Mouse (Mus musculus) embryonic facial prominence, embryonic 15.5 days (tissue): ENCODE results near the gene Fam3a. TPM values are rescaled to one million over a fixed set of nuclear protein-coding genes. Genes with fewer than 3 reads are reported as not detected.

Experiments
- ATAC-seq: fragments of 200-750 bp; cut with Nextera tagmentation; 2 replicates; pipeline ENCODE4 v1.8.0; 2017; ENCODE audit warnings: low read depth, moderate TSS enrichment; ENCODE audit not compliant: insufficient number of reproducible peaks, low FRiP score, low TSS enrichment
- H3K27ac ChIP-seq: fragments of 300-500 bp; sonication (generic); replicated peaks from 2 replicates; pipeline ENCODE4 v1.5.1; 2015; ENCODE audit warnings: mild to moderate bottlenecking, inconsistent platforms
- H3K27me3 ChIP-seq: fragments of 300-500 bp; sonication (generic); 2 replicates; pipeline ENCODE4 v1.6.1; 2015; ENCODE audit warnings: inconsistent platforms
- H3K36me3 ChIP-seq: fragments of 300-500 bp; sonication (generic); 2 replicates; pipeline ENCODE4 v1.6.1; 2015; ENCODE audit warnings: mild to moderate bottlenecking, inconsistent platforms
- H3K4me1 ChIP-seq: fragments of 300-500 bp; sonication (generic); 2 replicates; pipeline ENCODE4 v1.6.1; 2015; ENCODE audit warnings: inconsistent platforms
- H3K4me2 ChIP-seq: fragments of 300-500 bp; sonication (generic); replicated peaks from 2 replicates; pipeline ENCODE4 v1.6.1; 2015; ENCODE audit warnings: mild to moderate bottlenecking, inconsistent platforms
- H3K4me3 ChIP-seq: fragments of 300-500 bp; sonication (generic); replicated peaks from 2 replicates; pipeline ENCODE4 v1.5.1; 2015; ENCODE audit warnings: mild to moderate bottlenecking, inconsistent platforms
- H3K9ac ChIP-seq: fragments of 300-500 bp; sonication (generic); 2 replicates; pipeline ENCODE4 v1.6.1; 2015; ENCODE audit warnings: inconsistent platforms
- H3K9me3 ChIP-seq: fragments of 300-500 bp; sonication (generic); replicated peaks from 2 replicates; pipeline ENCODE4 v1.6.1; 2016; ENCODE audit warnings: inconsistent platforms
- WGBS: fragments of 180-500 bp; shearing (Covaris S2); methylation state at CpG from one replicate; pipeline ENCODE4 v1.1.7; 2015; 5-methylcytosine and 5-hydroxymethylcytosine counted together
- polyA plus RNA-seq: library from polyadenylated mRNA; unstranded; fragments of >200 nt; fragmentation: Nextera tagmentation; extraction: Ambion mirVana; gene quantifications from 2 replicates; pipeline ENCODE4 v1.2.1, GENCODE M21; 2015

The Fam3a gene
- polyA plus RNA-seq: 47.4 and 48.2 TPM in 2 replicates

- H3K9ac ChIP-seq: peak within 1 kb of the TSS; percentile 50
- H3K4me2 ChIP-seq: peak within 1 kb of the TSS; percentile 51
- H3K4me1 ChIP-seq: 0 out of 2 replicates have a peak, but pooled peaks cover 4% of the 10 kb centered on the region
- H3K4me3 ChIP-seq: peak within 1 kb of the TSS; percentile 56
- no peaks in the 10 kb centered on the region for H3K27me3 ChIP-seq
- 21% methylated on average over 30 of the region's 30 CpGs for WGBS
- no peaks in the 10 kb centered on the region for H3K9me3 ChIP-seq
- peak; percentile 100 for ATAC-seq
- H3K36me3 ChIP-seq: no peaks in the 10 kb centered on the region
- H3K27ac ChIP-seq: peak within 1 kb of the TSS; percentile 82
Observed at GRCm38 (mm10) chrX:74392535-74393443, at the start of gene Fam3a, which contains the start of gene Ikbkg. Gene Fam3a (minus strand): TSS chrX:74393272. Gene Ikbkg (plus strand): TSS chrX:74393290.

GRCm38 (mm10) chrX:74429290-74429821 is 36.3 kb upstream of the Fam3a start:
- peak overlapping the region; percentile 90 for H3K27ac ChIP-seq
- H3K4me2 ChIP-seq: peak overlapping the region; percentile 53
- H3K36me3 ChIP-seq: no peaks in the 10 kb centered on the region
- no peaks in the 10 kb centered on the region for H3K4me1 ChIP-seq
- peak overlapping the region; percentile 56 for H3K4me3 ChIP-seq
- peak; percentile 64; the same call in 1 of the 2 replicates for ATAC-seq
- H3K27me3 ChIP-seq: no peaks in the 10 kb centered on the region
- no peaks in the 10 kb centered on the region for H3K9me3 ChIP-seq
- 17% methylated on average over 22 of the region's 22 CpGs for WGBS
- peak overlapping the region; percentile 35; the same call in 1 of the 2 replicates for H3K9ac ChIP-seq

GRCm38 (mm10) chrX:74428826-74429276 is 35.8 kb upstream of the Fam3a start, which contains the start of gene G6pdx:
Gene G6pdx (minus strand): TSS chrX:74429194.
- peak within 1 kb of the TSS; percentile 56 for H3K4me3 ChIP-seq
- peak within 1 kb of the TSS; percentile 90 for H3K27ac ChIP-seq
- no peaks in the 10 kb centered on the region for H3K27me3 ChIP-seq
- H3K9ac ChIP-seq: peak within 1 kb of the TSS; percentile 35
- H3K36me3 ChIP-seq: no peaks in the 10 kb centered on the region
- ATAC-seq: peak; percentile 83
- WGBS: 22% methylated on average over 25 of the region's 25 CpGs
- peak within 1 kb of the TSS; percentile 53 for H3K4me2 ChIP-seq
- no peaks in the 10 kb centered on the region for H3K9me3 ChIP-seq
- H3K4me1 ChIP-seq: no peaks in the 10 kb centered on the region

GRCm38 (mm10) chrX:74428146-74428825 is 35.2 kb upstream of the Fam3a start:
- H3K4me1 ChIP-seq: no peaks in the 10 kb centered on the region
- H3K9ac ChIP-seq: peak overlapping the region; percentile 33
- peak overlapping the region; percentile 56 for H3K4me3 ChIP-seq
- H3K36me3 ChIP-seq: no peaks in the 10 kb centered on the region
- peak overlapping the region; percentile 53 for H3K4me2 ChIP-seq
- 24% methylated on average over 35 of the region's 35 CpGs for WGBS
- ATAC-seq: peak; percentile 30; the same call in 1 of the 2 replicates
- no peaks in the 10 kb centered on the region for H3K9me3 ChIP-seq
- H3K27me3 ChIP-seq: no peaks in the 10 kb centered on the region
- H3K27ac ChIP-seq: peak overlapping the region; percentile 59

- H3K4me2 ChIP-seq: no peak overlapping the region
- no peak overlapping the region for H3K4me3 ChIP-seq
- no peaks in the 10 kb centered on the region for H3K9me3 ChIP-seq
- no peak for ATAC-seq
- H3K27ac ChIP-seq: no peak overlapping the region
- no peaks in the 10 kb centered on the region for H3K36me3 ChIP-seq
- no peak overlapping the region for H3K9ac ChIP-seq
- WGBS: 69% methylated on average over 3 of the region's 3 CpGs
- no peaks in the 10 kb centered on the region for H3K4me1 ChIP-seq
- H3K27me3 ChIP-seq: no peaks in the 10 kb centered on the region
Observed at GRCm38 (mm10) chrX:74427116-74427515, 34.0 kb upstream of the Fam3a start.

GRCm38 (mm10) chrX:74426256-74426655 is 33.2 kb upstream of the Fam3a start:
- Histone ChIP-seq H3K9ac (no peak overlapping the region), H3K27ac (no peak overlapping the region), H3K4me2 (no peak overlapping the region), H3K36me3 (no peaks in the 10 kb centered on the region), H3K9me3 (no peaks in the 10 kb centered on the region), H3K4me3 (no peak overlapping the region), H3K27me3 (no peaks in the 10 kb centered on the region), H3K4me1 (no peaks in the 10 kb centered on the region)
- no peak for ATAC-seq
- 55% methylated on average over 1 of the region's 1 CpGs for WGBS

GRCm38 (mm10) chrX:74425195-74425594 is 32.1 kb upstream of the Fam3a start:
- Histone ChIP-seq H3K36me3 (no peaks in the 10 kb centered on the region), H3K4me2 (no peak overlapping the region), H3K4me3 (no peak overlapping the region), H3K9me3 (no peaks in the 10 kb centered on the region), H3K4me1 (no peaks in the 10 kb centered on the region), H3K9ac (no peak overlapping the region), H3K27ac (0 out of 2 replicates have a peak overlapping the region, but pooled peaks have one; percentile 39), H3K27me3 (no peaks in the 10 kb centered on the region)
- no peak for ATAC-seq
- WGBS: 76% methylated on average over 4 of the region's 4 CpGs

- no peak for ATAC-seq
- Histone ChIP-seq H3K36me3 (no peaks in the 10 kb centered on the region), H3K4me3 (no peak overlapping the region), H3K27ac (0 out of 2 replicates have a peak overlapping the region, but pooled peaks have one; percentile 39), H3K4me1 (no peaks in the 10 kb centered on the region), H3K9me3 (no peaks in the 10 kb centered on the region), H3K4me2 (no peak overlapping the region), H3K9ac (no peak overlapping the region), H3K27me3 (no peaks in the 10 kb centered on the region)
Observed at GRCm38 (mm10) chrX:74424443-74424842, 31.4 kb upstream of the Fam3a start.

GRCm38 (mm10) chrX:74413377-74413776 is 20.3 kb upstream of the Fam3a start:
- Histone ChIP-seq H3K27me3 (no peaks in the 10 kb centered on the region), H3K9ac (no peak overlapping the region), H3K36me3 (0 out of 2 replicates have a peak, but pooled peaks cover 3% of the 10 kb centered on the region), H3K27ac (no peak overlapping the region), H3K4me3 (no peak overlapping the region), H3K9me3 (no peaks in the 10 kb centered on the region), H3K4me1 (no peaks in the 10 kb centered on the region), H3K4me2 (no peak overlapping the region)
- ATAC-seq: no peak

- Histone ChIP-seq H3K4me3 (no peak overlapping the region), H3K9ac (no peak overlapping the region), H3K9me3 (no peaks in the 10 kb centered on the region), H3K4me2 (no peak overlapping the region), H3K27ac (no peak overlapping the region), H3K36me3 (0 out of 2 replicates have a peak, but pooled peaks cover 3% of the 10 kb centered on the region), H3K27me3 (no peaks in the 10 kb centered on the region), H3K4me1 (no peaks in the 10 kb centered on the region)
- WGBS: 44% methylated on average over 2 of the region's 2 CpGs
- no peak for ATAC-seq
Observed at GRCm38 (mm10) chrX:74408340-74408739, 15.3 kb upstream of the Fam3a start.

- H3K4me2 ChIP-seq: no peak overlapping the region
- H3K4me3 ChIP-seq: no peak overlapping the region
- no peak for ATAC-seq
- H3K9me3 ChIP-seq: no peaks in the 10 kb centered on the region
- no peaks in the 10 kb centered on the region for H3K27me3 ChIP-seq
- H3K4me1 ChIP-seq: no peaks in the 10 kb centered on the region
- WGBS: 88% methylated on average over 3 of the region's 3 CpGs
- no peaks in the 10 kb centered on the region for H3K36me3 ChIP-seq
- H3K27ac ChIP-seq: no peak overlapping the region
- no peak overlapping the region for H3K9ac ChIP-seq
Observed at GRCm38 (mm10) chrX:74400136-74400535, 7.1 kb upstream of the Fam3a start.
